ENCODE assay signal across 25 mouse cellular contexts in genomic region chr13:53677187-53677586, GRCm38 (mm10).
"Had no signal": no experiment of that assay in that cellular context is flagged by ENCODE, and none has a peak within 500 bp of the region (broad histone marks: within the 10 kb centered on the region; RNA-seq: fewer than 3 reads in every experiment).

No protein-coding gene starts in this region.

- H3K4me3 ChIP-seq: embryonic facial prominence, embryonic 12.5 days; embryonic facial prominence, embryonic 13.5 days; erythroblast, embryonic 14.5 days; forebrain, embryonic 10.5 days; forebrain, embryonic 12.5 days; forebrain, embryonic 13.5 days; forebrain, embryonic 15.5 days; gastrocnemius, adult 2 months; heart, adult 2 months; heart, embryonic 10.5 days had no signal

- H3K4me1 ChIP-seq: embryonic facial prominence, embryonic 12.5 days; embryonic facial prominence, embryonic 13.5 days; forebrain, embryonic 15.5 days had no signal

- H3K27me3 ChIP-seq: embryonic facial prominence, embryonic 12.5 days had no signal

- DNase-seq: cerebellum, adult 9-11 months; cerebellum, postnatal 14 days; cerebellum, postnatal 25 days; cerebellum, postnatal 36 days; embryo, embryonic 11 days; forebrain, postnatal 0 days; gastrocnemius, adult 2 months; gastrocnemius, postnatal 10 days; gastrocnemius, postnatal 14 days; gastrocnemius, postnatal 25 days; gastrocnemius, postnatal 36 days; heart, adult 11 months; heart, adult 18-20 months; heart, adult 2 months had no signal

- ATAC-seq: forebrain, embryonic 13.5 days; forebrain, embryonic 14.5 days; forebrain, embryonic 15.5 days; forebrain, embryonic 16.5 days; forebrain, postnatal 0 days had no signal

- H3K4me2 ChIP-seq: embryonic facial prominence, embryonic 12.5 days; embryonic facial prominence, embryonic 13.5 days; forebrain, embryonic 12.5 days; forebrain, embryonic 13.5 days; forebrain, embryonic 15.5 days; heart, embryonic 11.5 days had no signal

- H3K9ac ChIP-seq: embryonic facial prominence, embryonic 12.5 days; embryonic facial prominence, embryonic 13.5 days; forebrain, embryonic 12.5 days; forebrain, embryonic 13.5 days; forebrain, embryonic 15.5 days; forebrain, postnatal 0 days had no signal

- H3K36me3 ChIP-seq: embryonic facial prominence, embryonic 12.5 days; embryonic facial prominence, embryonic 13.5 days; forebrain, embryonic 10.5 days; forebrain, embryonic 12.5 days; forebrain, embryonic 15.5 days; heart, embryonic 10.5 days had no signal

- H3K9me3 ChIP-seq: embryonic facial prominence, embryonic 12.5 days; embryonic facial prominence, embryonic 13.5 days; forebrain, embryonic 10.5 days; forebrain, embryonic 12.5 days; forebrain, embryonic 13.5 days; forebrain, embryonic 15.5 days; heart, embryonic 10.5 days had no signal

- H3K27ac ChIP-seq: embryonic facial prominence, embryonic 12.5 days; embryonic facial prominence, embryonic 13.5 days; forebrain, embryonic 10.5 days; forebrain, embryonic 12.5 days; forebrain, embryonic 13.5 days; forebrain, embryonic 15.5 days; gastrocnemius, adult 2 months; heart, adult 2 months; heart, embryonic 10.5 days had no signal
